Mouse (Mus musculus) embryo, embryonic 9.5 days (tissue): Measurements from ENCODE around the gene Tspan5.

ENCODE experiments used
- DNase-seq: peaks from one replicate; pipeline ENCODE4 v3.0.0-alpha.2; 2017; ENCODE audit errors: extremely low spot score

Gene Tspan5

DNA sequence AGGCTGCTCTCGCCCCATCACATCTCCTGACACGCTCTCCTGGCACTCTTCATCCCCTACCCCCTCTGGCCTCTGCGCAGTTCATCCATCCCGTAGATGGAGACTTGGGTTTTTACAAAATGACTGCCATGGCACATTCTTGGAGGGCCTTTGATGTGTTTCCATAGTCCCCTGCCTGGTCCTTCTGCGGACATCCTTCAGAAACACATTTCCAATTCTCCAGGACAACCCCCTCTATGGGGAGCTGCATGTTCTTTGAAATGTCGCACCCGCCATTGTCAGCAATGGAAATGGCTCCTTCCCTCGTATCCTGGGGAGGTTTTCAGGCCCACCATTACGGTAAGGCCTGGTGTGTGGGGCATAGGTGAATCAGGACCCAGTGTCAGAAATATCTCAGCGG is 134.4 kb downstream of the Tspan5 start:
- DNase-seq: no peak

DNA sequence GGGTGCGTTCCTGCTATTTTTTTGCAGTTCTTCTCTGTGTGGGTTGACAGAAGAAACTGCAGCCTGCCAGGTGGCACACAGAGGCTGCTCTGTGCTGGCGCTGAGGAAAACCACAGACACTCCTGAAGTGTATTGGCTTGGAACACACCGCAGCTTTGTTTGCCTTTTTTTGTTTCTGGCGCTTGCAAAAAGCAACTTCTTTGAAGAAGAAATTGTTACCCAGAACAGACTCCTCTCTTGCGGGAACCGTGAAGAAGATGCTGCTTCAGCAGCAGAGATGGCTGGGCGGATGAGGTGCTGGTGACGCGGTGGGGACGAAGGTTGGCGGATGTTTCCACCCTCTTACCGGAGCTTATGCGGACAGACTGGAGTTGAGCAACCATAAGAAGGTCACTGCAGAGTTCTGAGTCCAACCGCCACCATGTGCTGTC is 135.0 kb downstream of the Tspan5 start:
- no peak for DNase-seq

DNA sequence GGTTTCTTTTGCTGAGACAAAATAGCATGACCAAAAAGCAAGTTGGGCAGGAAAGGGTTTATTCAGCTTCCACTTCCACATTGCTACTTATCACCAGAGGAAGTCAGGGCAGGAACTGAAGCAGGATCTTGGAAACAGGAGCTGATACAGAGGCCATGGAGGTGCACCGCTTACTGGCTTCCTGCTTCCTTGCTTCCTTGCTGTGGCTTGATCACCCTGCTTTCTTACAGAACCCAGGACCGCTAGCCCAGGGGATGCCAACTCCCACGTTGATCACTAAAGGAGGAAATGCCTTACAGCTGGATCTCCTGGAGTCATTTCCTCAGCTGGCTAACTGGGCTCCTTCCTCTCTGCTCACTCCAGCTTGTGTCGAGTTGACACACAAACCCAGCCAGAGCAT is 135.7 kb downstream of the Tspan5 start:
- no peak for DNase-seq

DNA sequence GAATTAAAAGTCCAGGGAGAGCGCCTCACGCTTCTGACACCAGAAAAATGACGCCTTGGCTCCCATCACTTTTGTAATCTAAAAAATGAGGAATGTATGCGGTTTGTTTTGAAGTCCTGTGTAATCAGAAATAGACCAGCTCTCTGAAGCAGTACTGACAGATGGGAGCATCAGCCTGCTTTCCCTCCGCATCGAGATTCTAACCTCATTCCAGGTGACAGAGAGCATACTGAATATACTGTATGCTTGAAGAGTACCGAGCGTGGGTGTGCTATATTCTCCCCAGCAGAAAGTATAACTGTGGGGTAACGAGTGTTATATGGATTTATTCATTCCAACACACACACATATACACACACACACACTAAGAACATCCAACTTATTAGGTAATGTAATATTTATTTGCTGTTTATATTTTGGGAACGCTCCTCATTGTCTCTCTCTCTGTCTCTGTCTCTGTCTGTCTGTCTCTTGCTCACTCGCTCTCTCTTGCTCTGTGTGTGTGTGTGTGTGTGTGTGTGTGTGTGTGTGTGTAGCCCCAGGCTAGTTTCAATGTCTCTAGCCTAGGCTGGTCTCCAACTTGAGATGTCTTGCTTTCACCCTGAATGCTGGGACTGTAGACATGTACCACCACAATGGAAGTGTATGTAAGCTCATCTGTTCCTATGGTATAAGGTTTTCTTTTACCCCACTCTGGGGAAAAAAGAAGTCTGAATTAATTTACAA is 139.2 kb downstream of the Tspan5 start:
- no peak for DNase-seq

DNA sequence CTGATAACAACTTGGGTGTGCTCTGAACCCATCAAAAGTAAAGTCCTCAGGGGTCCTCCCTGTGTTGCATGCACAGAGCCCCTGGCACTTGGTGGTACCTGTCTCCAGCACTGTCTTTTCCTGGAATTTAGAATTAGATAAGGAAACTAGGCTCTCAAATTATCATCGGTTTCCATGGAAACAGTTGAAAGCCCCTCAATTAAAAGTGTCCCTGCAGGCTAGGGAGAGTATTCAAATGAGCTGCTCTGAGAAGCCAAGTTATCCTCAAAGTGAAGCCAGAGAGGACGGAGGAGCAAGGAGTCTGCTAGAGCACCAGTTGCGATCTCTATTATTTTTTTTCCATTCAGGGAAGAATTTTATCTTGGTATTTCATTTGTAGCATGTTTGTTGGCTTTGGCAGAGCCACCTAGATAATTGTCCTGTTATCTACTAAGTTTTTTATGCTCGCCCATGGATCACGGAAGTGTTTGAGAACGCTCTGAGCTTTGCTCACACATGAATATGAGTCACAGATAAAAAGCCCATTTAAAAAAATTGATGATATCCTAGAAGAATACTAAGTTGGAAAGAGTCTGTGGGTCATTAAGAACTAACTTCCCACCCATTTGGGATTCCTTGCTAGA is 139.8 kb downstream of the Tspan5 start:
- no peak for DNase-seq

DNA sequence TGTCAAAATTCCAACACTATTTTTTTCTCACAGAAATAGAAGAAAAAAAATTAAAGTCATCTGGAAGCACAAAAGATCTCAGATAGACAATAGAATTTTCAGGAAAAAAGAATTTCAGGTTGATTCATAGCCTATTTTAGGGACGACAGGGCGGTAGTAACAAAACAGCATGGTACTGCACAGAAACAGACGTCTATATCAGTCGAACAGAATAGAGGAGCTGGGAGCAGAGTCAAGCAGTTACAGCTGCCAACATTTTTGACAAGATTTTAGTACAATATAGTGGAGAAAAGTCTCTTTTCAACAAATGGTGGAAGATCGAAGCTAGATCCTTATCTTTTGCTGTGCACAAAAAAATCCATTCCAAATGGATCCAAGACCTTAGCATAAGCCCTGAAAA is 144.1 kb downstream of the Tspan5 start:
- no peak for DNase-seq

DNA sequence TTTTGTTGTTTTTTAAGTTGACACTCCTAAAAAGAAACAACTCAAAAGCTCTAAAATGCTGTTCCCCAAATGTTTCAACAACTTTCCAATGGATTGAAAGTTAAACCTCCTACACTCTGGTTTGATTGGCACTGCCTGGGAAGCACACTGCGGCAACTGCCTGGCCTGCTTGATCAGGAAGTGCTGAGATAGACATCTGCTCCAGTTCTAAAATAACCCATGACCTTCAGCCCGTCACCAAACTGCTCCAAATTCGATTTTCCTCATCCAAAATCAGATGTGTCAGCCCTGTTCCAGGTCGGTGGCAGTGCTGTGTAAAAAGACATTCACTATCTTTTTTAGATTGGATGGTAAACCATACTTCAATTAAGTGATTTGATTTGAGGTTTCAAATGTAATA is 147.2 kb downstream of the Tspan5 start:
- DNase-seq: no peak

DNA sequence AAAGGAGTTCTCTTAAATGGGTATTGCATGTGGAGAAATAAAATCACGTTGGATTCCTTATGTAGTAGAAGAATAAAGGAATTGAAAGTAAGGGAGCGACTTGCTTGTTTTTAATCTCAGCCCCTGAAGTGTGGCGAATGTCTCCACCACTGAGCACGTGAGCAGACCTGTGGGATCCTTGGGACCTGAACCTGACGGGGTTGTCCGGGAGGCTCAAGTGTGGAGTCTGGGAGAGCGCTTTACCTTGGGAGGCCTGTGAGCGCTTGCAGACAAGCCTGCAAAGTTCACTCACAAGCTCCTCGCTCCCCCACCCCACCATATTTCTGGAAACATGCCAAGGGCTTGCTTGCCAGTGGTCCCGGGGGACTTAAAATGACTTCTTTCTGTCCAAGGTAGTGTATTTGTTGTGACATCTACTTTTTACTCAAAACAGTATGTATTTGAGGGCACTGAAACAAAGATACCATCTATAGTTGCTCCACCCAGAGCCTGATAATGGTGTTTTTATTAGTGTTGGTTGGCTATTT is 147.8 kb downstream of the Tspan5 start:
- no peak for DNase-seq

DNA sequence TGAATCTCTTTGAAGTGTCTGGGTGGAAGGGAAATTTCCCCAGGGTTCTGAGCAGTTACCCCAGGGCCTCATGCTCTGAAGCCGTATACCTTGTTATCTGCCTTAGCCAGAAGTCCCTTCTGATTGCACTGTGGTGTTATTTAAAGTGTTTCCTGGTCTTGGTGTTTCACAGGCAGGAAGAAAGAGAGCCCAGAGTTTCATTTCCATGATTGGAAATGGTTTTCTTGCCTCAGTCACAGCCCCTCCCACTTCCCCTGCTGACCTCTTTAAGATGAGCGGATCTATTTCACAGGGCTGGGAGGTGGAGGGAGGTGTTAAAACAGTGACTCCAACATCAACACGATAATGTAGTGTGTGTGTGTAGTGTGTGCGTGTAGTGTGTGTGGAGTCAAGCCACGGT is 151.5 kb downstream of the Tspan5 start:
- DNase-seq: no peak

DNA sequence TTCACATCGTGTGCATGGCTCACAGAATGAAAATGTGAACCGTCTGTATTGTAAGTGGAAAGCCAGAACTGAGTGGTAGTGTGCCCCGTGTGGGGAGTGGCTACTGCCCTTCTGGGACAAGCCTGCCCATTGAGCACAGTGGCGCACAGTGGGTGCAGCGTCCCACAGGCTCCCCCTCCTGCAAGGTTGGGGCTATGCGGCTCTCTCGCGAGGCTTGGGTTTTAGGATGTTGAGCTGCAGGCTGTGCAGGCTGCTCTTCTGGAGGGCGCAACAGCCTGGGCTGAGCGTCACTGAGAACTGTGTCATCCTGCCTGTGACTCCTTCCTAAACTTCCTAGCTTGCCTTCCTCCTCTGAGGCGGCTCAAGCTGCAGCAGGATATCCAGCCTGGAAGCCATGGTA is 155.5 kb downstream of the Tspan5 start:
- no peak for DNase-seq

DNA sequence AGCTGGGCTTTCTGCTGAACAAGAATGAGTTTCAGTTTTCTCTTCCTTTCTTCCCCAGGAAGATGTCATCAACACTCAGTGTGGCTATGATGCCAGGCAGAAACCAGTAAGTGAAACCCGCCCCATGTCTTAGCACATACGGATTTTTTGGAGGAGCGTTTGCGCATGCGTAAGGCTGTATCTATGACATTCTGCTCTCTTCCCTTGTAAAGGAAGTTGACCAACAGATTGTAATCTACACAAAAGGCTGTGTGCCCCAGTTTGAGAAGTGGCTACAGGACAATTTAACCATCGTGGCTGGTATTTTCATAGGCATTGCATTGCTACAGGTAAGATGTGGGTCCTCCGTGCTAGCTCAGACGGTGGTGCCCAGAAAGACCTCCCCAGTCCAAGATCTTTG is 156.1 kb downstream of the Tspan5 start:
- DNase-seq: no peak

DNA sequence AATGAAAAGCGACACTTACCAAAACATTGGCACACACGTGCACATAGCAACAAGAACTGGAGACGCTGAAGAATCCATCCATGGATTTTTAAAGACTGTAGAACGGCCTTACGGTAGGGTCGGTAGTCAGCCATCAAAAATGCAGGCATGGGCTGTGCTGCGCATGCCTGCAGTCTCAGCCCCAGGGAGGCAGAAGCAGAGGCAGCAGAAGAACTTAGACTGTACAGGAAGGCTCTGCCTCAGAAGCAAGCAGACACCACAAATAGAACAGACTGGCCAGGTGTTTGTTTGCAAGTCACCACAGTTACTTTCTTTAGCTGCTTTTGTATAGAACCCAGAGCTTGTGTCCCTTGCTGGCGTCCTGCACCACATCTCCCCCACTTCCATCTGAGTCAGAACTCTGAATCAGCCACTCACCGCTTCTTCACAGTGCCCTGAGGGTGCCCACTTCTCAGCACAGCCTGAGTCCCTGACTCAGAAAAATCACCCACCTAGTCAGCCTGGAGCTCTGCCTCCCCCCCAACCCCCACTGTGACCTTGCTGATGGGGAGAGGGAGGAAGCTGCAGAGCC is 158.7 kb downstream of the Tspan5 start:
- no peak for DNase-seq

DNA sequence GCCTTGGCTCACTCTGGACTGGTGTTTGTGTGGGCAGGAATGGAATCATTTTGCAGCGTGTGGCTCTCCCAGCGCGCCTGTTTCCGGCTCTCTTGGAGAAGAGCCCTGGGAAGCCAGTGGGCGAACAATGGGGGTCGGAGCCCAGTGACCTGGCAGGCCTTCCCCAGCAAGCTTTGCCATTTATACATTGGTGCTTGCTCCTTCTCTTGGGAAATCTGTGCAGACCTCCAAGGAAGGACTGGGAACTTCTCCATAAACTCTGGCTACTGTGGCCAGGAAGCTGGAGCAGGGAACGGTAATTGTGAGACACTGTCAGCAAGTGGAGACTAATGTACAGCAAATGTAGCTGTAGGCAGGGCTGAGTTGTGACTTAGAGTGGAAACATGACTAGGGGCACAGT is 163.7 kb downstream of the Tspan5 start:
- peak; percentile 39 for DNase-seq

DNA sequence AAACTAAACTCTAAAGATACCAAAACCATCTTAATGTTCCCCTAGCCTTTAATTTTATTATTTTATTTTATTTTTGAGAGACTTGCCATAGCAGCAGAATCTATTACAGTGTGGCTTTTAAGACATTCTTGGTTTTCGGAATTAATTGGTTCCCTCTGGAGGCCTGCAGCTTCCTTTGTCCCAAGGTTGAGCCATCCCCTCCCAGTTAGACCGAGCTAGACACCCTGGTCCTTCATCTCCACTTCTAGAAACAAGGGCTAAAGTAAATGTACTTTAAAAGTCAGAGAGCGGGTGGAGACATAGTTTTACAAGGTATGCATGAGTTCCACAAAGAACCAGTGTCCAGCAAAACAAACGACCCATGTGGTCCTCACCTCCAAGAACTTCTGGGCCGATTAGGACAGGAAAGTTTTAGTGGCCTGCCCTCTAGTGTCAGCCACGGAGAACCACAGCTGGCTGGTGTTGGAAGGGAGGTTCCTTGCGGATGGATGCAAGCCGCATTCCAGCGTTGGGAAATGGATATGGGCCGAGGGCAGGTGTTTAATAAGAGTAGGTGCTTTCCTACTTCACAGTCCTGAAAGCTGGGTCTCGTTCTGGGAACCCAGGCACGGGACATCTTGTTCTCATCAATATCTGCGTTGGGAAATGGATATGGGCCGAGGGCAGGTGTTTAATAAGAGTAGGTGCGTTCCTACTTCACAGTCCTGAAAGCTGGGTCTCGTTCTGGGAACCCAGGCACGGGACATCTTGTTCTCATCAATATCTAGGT is 164.3 kb downstream of the Tspan5 start:
- peak; percentile 67 for DNase-seq

DNA sequence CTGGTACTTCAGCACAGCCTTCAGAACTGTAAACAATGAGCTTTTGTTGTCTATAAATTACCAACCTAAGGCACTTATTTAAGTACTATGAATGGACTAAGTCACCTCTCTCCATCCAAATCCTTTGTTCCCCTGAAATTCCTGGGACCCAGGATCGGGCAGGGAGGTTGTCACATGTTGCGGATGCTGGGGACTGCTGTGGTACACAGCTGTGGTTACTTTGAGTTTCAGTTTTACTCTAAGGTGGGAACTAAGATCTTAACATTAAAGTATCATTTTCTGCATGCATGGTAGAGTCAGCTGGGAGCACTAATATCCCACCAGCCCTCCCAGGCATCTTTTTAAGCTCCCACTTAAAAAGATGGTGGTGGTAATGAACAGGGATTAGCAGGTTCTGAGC is 167.3 kb downstream of the Tspan5 start:
- DNase-seq: no peak

DNA sequence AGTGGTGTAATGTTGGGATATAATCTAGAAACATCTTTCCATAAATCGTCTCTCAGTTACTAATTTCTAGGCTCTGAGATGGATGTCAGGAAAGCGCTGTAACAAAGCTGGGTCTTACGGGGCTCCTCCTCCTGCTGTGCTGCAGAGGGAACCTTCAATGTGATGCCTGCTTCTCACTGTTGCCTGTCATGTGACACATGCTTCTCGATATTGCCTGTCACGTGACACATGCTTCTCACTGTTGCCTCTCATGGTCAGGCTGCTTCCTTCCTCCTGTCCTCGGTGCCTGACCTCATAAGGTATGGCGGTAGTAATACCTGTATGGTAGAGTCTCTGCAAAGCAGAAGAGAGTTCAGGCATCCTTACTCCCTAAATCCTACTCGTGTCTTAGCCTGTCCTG is 170.5 kb downstream of the Tspan5 start:
- no peak for DNase-seq

DNA sequence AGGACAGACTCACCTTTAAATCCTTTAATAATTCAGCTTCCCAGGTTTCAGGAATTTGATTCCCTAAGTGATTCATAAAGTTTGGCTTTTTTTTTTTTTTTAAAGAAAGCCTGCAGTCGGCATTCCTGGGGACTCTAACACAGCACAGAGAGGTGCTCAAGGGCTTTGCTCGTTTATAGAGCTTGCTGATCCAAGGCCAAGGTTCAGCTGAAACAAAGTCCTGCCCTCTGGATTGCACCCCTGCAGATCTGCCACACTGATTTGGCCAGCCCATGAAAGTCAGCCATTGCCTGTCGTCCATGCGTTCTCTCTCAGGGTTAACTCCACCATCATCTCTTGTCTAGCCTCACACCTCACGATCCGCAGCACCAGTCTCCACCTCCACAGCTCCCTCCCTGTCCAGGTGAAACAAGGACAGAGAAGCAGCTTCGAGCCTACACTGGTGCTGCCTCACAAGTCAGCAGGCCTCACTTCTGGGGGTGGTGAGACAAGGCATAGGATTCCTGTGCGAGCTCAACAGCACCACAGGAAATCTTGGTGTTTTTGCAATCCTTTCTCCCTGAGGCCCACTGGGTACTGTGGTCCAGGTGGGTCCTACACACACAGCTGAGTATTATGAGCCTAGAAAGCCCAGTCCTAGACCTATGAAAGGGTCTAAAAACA is 172.8 kb downstream of the Tspan5 start:
- no peak for DNase-seq

DNA sequence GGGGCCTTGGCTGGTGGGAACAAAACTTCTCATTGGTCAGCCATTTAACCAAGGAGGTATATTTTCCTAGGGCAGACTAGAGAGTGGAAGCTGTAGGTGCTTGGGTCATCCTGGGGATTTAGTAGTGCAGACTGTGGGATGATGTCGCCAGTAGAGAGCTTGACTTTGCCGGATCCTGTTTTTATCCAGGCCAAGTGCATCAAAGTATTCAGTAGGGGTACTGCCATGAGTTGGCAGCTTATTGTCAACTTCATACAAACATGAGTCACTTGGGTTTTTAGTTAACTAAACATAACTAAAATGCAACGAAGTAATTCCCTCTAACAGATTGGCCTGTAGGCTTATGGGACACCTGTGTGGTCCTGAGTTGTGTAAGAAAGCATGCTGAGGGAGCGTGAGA is 174.6 kb downstream of the Tspan5 start:
- no peak for DNase-seq

DNA sequence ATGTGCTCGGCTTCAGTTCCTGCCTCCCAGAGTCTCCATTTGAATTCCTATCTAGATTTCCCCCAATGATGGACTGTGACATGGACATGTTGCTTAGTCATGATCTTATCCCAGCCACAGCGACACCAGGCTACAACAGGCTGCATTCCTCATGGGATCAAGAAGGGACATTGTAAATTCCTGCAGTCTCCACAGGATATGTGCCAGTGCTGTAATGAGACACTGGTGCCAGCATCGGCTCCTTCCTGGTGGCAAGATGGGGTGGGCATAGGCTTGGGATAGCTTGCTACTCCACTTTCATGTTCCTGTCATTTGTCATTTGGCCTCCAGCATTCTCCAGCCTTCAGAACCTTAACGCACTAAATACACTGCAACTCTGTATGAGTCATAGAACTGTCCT is 175.0 kb downstream of the Tspan5 start:
- no peak for DNase-seq

DNA sequence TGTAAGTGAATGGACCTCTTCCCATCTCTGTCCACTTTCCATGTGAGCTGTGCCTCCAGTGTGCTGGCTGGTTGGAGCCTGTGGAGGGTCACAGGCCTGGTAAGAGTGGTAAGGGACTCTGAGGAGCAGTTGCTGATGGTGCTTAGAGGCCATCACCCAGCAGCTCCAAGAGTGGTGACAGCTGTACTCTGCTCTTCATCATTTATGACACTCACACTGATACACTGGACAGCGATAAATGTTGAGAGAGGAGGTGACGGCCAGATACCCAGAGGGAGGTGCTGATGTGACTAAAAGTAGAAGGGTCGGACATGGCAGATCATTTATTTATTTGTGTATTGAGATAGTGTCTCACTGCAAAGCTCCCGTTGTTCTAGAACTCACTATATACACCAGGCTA is 176.2 kb downstream of the Tspan5 start:
- DNase-seq: no peak

DNA sequence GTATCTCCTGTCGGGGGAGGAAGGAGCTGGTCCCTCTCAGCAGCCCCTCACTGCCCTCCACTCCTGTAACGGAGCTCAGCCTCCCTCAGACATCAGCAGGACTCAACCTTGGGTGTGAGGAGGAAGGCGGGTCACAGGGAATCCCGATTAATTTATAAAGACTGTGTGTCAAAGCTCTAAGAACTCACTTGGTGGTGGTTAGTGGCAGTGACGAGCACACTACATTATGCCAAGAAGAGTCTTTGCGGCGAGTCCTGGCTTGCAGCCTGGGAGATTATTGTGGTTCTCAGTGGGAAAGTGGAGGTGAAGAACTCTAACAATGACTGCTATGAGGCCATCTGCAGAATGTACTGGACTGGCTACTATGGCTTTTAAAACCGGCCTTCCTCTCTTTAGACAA is 184.2 kb downstream of the Tspan5 start:
- DNase-seq: no peak

DNA sequence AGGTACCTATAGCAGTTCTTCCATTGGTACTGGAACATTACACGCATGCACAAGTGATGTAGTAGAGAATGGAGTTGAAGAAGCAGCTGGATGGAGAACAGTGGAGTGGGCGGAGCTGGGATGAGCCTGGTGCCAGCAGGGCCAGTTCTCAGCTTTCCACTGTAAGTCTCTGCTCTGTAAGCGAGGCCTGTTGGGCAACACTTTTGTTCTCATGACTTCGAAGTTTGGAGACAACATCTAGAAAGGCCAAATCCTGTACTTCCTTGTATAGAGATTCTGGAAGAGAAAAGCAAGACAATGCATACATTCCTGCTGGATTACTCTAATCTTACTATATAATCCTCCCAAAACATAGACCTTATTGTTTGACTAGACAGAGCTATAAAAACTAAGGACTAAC is 185.4 kb downstream of the Tspan5 start:
- no peak for DNase-seq
